Mouse (Mus musculus): Measurements from ENCODE around the gene Kmt5a. TPM values are rescaled to one million over a fixed set of nuclear protein-coding genes. Genes with fewer than 3 reads are reported as not detected.
"Not testable (repeated sequence)": the region's sequence is repeated elsewhere in the genome, so short reads cannot be mapped to it uniquely, and the experiment has no call there.

Gene Kmt5a
- polyA plus RNA-seq, 1 experiment from 2014 or later = 60.9 TPM

DNA sequence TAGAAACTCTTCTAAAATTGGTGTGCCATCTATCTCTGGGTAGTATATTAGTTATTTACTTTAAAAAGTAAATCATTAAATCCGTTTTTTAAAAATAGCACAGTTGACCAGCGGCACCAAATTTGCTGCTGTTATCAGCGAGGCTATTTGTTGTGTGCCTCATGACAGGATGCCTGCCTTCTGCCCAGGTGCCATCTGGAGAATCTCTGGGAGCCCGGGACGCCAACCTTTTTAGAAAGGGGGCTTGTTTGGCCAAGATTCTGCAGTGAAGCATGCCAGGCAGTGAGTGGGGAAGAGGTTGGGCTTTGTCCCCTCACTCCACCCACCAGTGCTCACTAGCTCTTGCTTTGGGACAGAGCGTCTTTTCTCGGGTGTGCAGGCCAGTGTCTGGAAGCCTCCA lies 10.3 kb downstream of the Kmt5a start:
- Histone ChIP-seq H3K9ac (no peak overlapping the region), H3K4me1 (peaks cover 36% of the 10 kb centered on the region), H3K4me2 (replicated peaks) (no peak overlapping the region), H3K27ac (no peak overlapping the region; the same call in 1 of the 2 replicates), H3K36me3 (peaks cover 75% of the 10 kb centered on the region), H3K9me3 (no peaks in the 10 kb centered on the region), H3K4me3 (no peak overlapping the region), H3K27me3 (no peaks in the 10 kb centered on the region)
- no peak for ATAC-seq (ENCODE audit: insufficient number of reproducible peaks, insufficient read depth, low FRiP score, low TSS enrichment)
- WGBS = 86% methylated on average over 7 of the region's 7 CpGs

- H3K4me2 ChIP-seq (replicated peaks) = no peak overlapping the region
- WGBS = 77% methylated on average over 16 of the region's 16 CpGs
- no peak overlapping the region for H3K9ac ChIP-seq
- ATAC-seq (ENCODE audit: insufficient number of reproducible peaks, insufficient read depth, low FRiP score, low TSS enrichment) = no peak
- no peaks in the 10 kb centered on the region for H3K27me3 ChIP-seq
- no peak overlapping the region for H3K4me3 ChIP-seq
- peaks cover 80% of the 10 kb centered on the region for H3K36me3 ChIP-seq
- H3K27ac ChIP-seq = no peak overlapping the region
- H3K4me1 ChIP-seq = peaks cover 36% of the 10 kb centered on the region
- H3K9me3 ChIP-seq = no peaks in the 10 kb centered on the region
Observed at GRCm38 (mm10) chr5:124450641-124451340, 11.1 kb downstream of the Kmt5a start.

DNA sequence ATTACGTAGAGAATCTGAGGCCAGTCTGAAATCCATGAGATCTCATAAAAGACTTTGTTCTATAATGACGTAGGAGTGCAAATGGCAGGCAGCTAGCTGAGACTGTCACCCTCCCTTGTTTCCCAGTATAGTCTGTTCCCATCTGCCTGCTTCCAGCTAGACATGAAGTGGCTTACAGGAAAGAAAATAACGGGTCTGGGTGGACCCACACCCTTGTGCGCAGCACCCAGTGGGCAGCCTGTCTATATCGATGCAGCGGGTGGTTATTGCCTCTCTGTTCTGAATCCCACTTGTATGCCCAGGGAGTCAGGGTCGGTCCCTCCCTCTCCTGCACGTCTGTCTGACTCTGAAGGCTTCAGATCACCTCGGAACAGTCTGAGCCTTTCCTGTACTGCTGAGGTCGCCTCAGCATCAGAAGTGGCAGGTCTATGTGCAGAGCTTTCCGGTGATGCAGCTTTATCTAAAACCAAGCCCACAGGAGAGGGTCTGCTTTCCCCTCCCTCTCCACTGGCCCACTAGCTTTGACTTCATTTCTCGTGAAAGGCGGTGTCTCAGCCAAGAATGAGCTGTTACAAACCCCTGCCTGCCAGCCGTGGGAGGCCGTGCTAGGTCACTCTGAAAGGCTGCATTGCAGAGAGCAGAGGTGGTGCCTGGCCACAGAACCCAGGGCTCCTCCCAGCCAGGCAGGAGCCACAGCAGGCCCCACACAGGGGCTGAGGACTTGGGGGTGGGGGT lies 12.9 kb downstream of the Kmt5a start:
- H3K4me3 ChIP-seq = no peak overlapping the region
- no peak for ATAC-seq (ENCODE audit: insufficient number of reproducible peaks, insufficient read depth, low FRiP score, low TSS enrichment)
- no peak overlapping the region for H3K27ac ChIP-seq
- H3K4me2 ChIP-seq (replicated peaks) = no peak overlapping the region
- peaks cover 23% of the 10 kb centered on the region for H3K4me1 ChIP-seq
- H3K36me3 ChIP-seq = peaks cover 92% of the 10 kb centered on the region
- H3K9me3 ChIP-seq = no peaks in the 10 kb centered on the region
- H3K9ac ChIP-seq = no peak overlapping the region; the same call in 1 of the 2 replicates
- no peaks in the 10 kb centered on the region for H3K27me3 ChIP-seq
- WGBS = 82% methylated on average over 15 of the region's 15 CpGs

DNA sequence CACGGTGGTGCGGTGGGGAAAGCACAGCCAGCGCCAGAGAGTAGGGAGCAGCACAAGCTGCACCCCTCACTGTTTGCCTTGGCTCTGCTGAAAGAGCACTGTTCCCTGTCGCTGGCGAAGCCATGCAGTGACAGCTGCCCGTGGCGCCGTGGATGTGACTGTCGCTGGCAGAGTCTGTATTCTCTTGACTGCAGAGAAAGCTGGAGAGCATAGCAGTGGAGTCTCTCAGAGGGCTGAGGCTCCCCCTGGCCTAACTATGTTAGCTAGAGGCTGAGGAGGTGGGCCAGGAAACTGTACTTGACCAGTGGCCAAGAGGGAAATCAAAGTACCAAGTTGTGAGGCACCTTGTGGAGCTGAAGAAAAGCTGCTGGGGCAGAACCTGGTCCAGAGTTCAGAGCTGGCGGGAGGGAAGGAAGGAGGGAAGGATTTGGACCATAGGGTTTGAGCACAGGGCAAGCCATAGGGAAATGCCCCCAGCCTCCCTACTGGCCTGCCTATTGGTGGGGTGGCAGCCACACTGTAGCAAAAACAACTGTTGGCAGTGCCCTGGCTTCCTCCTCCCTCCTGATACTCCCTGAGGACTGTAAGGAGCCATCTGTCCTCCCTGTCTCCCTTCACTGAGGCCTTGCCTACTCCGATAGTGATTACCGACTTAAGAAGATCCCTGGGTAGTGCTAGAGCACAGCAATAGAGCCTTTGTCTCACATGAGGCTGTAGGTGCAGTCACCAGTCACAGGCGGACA lies 13.8 kb downstream of the Kmt5a start:
- no peak overlapping the region for H3K4me2 ChIP-seq (replicated peaks)
- ATAC-seq (ENCODE audit: insufficient number of reproducible peaks, insufficient read depth, low FRiP score, low TSS enrichment) = no peak

DNA sequence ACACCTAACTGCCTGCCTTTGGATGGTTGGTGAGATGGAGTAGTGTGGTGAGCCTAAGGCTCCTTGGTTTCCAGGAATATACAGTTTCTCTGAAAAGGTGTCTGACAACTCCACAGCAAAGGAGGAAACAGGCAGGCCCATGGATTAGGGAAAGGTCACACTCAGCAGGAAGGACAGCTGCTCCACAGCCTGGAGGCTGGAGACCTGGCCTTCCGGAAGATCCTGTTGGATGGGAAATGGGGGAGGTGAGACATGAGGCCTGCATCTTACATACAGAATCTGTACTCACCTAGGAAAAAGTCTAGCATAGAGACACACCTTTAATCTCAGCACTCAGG lies 14.3 kb downstream of the Kmt5a start:
- no peak overlapping the region for H3K4me2 ChIP-seq (replicated peaks)
- peaks cover 91% of the 10 kb centered on the region for H3K36me3 ChIP-seq
- no peak for ATAC-seq (ENCODE audit: insufficient number of reproducible peaks, insufficient read depth, low FRiP score, low TSS enrichment)
- H3K4me3 ChIP-seq = no peak overlapping the region
- no peak overlapping the region for H3K9ac ChIP-seq
- peaks cover 11% of the 10 kb centered on the region; the same call in 1 of the 2 replicates for H3K4me1 ChIP-seq
- H3K27me3 ChIP-seq = no peaks in the 10 kb centered on the region
- H3K9me3 ChIP-seq = no peaks in the 10 kb centered on the region
- no peak overlapping the region for H3K27ac ChIP-seq
- 79% methylated on average over 1 of the region's 1 CpGs for WGBS

More for the DNA sequence above, 13.8 kb downstream of the Kmt5a start:
- H3K36me3 ChIP-seq = peaks cover 91% of the 10 kb centered on the region
- WGBS = 85% methylated on average over 13 of the region's 13 CpGs
- H3K9me3 ChIP-seq = no peaks in the 10 kb centered on the region
- 0 out of 2 replicates have a peak overlapping the region, but pooled peaks have one; percentile 23 for H3K27ac ChIP-seq
- no peak overlapping the region; the same call in 1 of the 2 replicates for H3K9ac ChIP-seq
- H3K4me3 ChIP-seq = no peak overlapping the region
- peaks cover 17% of the 10 kb centered on the region; the same call in 1 of the 2 replicates for H3K4me1 ChIP-seq
- H3K27me3 ChIP-seq = no peaks in the 10 kb centered on the region

- Histone ChIP-seq H3K36me3 (peaks cover 89% of the 10 kb centered on the region), H3K27ac (no peak overlapping the region), H3K4me1 (no peaks in the 10 kb centered on the region), H3K9ac (no peak overlapping the region), H3K4me3 (no peak overlapping the region), H3K4me2 (replicated peaks) (no peak overlapping the region), H3K9me3 (no peaks in the 10 kb centered on the region), H3K27me3 (no peaks in the 10 kb centered on the region)
- WGBS = 93% methylated on average over 6 of the region's 6 CpGs
- ATAC-seq (ENCODE audit: insufficient number of reproducible peaks, insufficient read depth, low FRiP score, low TSS enrichment) = no peak
Observed at GRCm38 (mm10) chr5:124456762-124457161, 17.0 kb downstream of the Kmt5a start.

GRCm38 (mm10) chr5:124460922-124461321 lies 21.2 kb downstream of the Kmt5a start:
- H3K36me3 ChIP-seq = peaks cover 82% of the 10 kb centered on the region
- not testable (repeated sequence) for H3K9ac ChIP-seq; H3K9me3 ChIP-seq; H3K4me1 ChIP-seq; H3K27ac ChIP-seq; H3K27me3 ChIP-seq; ATAC-seq (ENCODE audit: insufficient number of reproducible peaks, insufficient read depth, low FRiP score, low TSS enrichment); H3K4me2 ChIP-seq (replicated peaks); H3K4me3 ChIP-seq
- WGBS = 91% methylated on average over 14 of the region's 14 CpGs

DNA sequence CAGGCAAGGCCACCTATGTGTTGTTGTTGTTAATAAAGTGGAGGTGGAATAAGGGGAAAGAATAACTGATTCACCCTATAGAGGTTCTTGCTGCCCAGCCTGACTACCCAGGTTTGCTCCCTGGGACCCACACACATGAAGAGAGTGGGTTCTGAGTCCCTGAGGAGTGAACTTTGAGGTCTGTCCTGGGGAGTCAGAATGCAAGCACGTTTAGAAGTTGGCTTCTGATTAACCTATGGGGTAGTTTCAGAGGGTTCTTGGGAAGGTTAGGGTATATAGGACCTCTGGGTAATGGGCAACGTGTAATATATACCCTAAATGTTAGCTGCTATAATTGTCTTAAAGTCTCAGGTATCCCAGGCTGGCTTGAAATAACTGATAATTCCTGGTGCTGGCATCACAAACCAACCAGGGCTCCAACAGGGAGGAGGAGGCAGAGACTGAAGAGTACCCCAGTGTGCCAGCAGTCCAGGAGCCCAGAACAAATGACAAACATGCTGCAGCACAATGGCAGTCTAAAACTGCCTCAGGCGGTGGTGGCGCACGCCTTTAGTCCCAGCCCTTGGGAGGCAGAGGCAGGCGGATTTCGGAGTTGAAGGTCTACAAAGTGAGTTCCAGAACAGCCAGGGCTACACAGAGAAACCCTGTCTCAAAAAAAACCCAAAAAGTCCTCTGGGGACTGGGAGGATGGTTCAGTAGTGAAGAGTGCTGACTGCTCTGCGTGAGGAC lies 22.7 kb downstream of the Kmt5a start:
- H3K4me2 ChIP-seq (replicated peaks) = no peak overlapping the region
- no peaks in the 10 kb centered on the region for H3K4me1 ChIP-seq
- 86% methylated on average over 8 of the region's 8 CpGs for WGBS
- H3K9ac ChIP-seq = no peak overlapping the region
- no peak for ATAC-seq (ENCODE audit: insufficient number of reproducible peaks, insufficient read depth, low FRiP score, low TSS enrichment)
- no peaks in the 10 kb centered on the region for H3K27me3 ChIP-seq
- peaks cover 79% of the 10 kb centered on the region for H3K36me3 ChIP-seq
- no peaks in the 10 kb centered on the region for H3K9me3 ChIP-seq
- no peak overlapping the region for H3K27ac ChIP-seq
- H3K4me3 ChIP-seq = no peak overlapping the region

- no peaks in the 10 kb centered on the region for H3K4me1 ChIP-seq
- peaks cover 73% of the 10 kb centered on the region for H3K36me3 ChIP-seq
- no peaks in the 10 kb centered on the region for H3K27me3 ChIP-seq
- H3K9ac ChIP-seq = no peak overlapping the region
- H3K4me3 ChIP-seq = no peak overlapping the region
- no peak overlapping the region for H3K27ac ChIP-seq
- H3K4me2 ChIP-seq (replicated peaks) = no peak overlapping the region
- no peak for ATAC-seq (ENCODE audit: insufficient number of reproducible peaks, insufficient read depth, low FRiP score, low TSS enrichment)
- no peaks in the 10 kb centered on the region for H3K9me3 ChIP-seq
- WGBS = 85% methylated on average over 5 of the region's 5 CpGs
Observed at GRCm38 (mm10) chr5:124463462-124463861, 23.7 kb downstream of the Kmt5a start.

- no peaks in the 10 kb centered on the region for H3K9me3 ChIP-seq
- no peaks in the 10 kb centered on the region for H3K4me1 ChIP-seq
- peaks cover 70% of the 10 kb centered on the region for H3K36me3 ChIP-seq
- H3K4me2 ChIP-seq (replicated peaks) = no peak overlapping the region
- H3K27me3 ChIP-seq = no peaks in the 10 kb centered on the region
- ATAC-seq (ENCODE audit: insufficient number of reproducible peaks, insufficient read depth, low FRiP score, low TSS enrichment) = no peak
- no peak overlapping the region for H3K27ac ChIP-seq
- H3K4me3 ChIP-seq = no peak overlapping the region
- no peak overlapping the region for H3K9ac ChIP-seq
Observed at GRCm38 (mm10) chr5:124464905-124465304, 25.2 kb downstream of the Kmt5a start.

- no peak for ATAC-seq (ENCODE audit: insufficient number of reproducible peaks, insufficient read depth, low FRiP score, low TSS enrichment)
- Histone ChIP-seq H3K9me3 (no peaks in the 10 kb centered on the region), H3K36me3 (peaks cover 46% of the 10 kb centered on the region)
Observed at GRCm38 (mm10) chr5:124467766-124468165, 28.0 kb downstream of the Kmt5a start.

More at GRCm38 (mm10) chr5:124467766-124468165, 28.0 kb downstream of the Kmt5a start:
- Histone ChIP-seq H3K4me3 (no peak overlapping the region), H3K9ac (no peak overlapping the region), H3K27ac (no peak overlapping the region), H3K27me3 (no peaks in the 10 kb centered on the region), H3K4me2 (replicated peaks) (no peak overlapping the region), H3K4me1 (no peaks in the 10 kb centered on the region)
- WGBS = 85% methylated on average over 1 of the region's 1 CpGs

Measured in embryonic facial prominence, embryonic 12.5 days (tissue).